Mouse (Mus musculus) thymus, adult 2 months (tissue): ENCODE measurements around the gene Ldlr.

Experiments
- CTCF ChIP-seq: fragments of 200-500 bp; IDR thresholded peaks from 2 replicates; pipeline ENCODE4 v1.5.1; 2012; ENCODE audit warnings: mild to moderate bottlenecking, control low read depth, low read length, moderate library complexity, borderline replicate concordance; ENCODE audit not compliant: control insufficient read depth, poor library complexity, insufficient read depth; ENCODE audit errors: extremely low read depth
- POLR2A ChIP-seq: fragments of 200-500 bp; IDR thresholded peaks from 2 replicates; pipeline ENCODE4 v1.6.1; 2012; ENCODE audit warnings: mild to moderate bottlenecking, low read length, control low read depth, moderate library complexity; ENCODE audit not compliant: control insufficient read depth, poor library complexity, insufficient read depth; ENCODE audit errors: extremely low read depth

DNA sequence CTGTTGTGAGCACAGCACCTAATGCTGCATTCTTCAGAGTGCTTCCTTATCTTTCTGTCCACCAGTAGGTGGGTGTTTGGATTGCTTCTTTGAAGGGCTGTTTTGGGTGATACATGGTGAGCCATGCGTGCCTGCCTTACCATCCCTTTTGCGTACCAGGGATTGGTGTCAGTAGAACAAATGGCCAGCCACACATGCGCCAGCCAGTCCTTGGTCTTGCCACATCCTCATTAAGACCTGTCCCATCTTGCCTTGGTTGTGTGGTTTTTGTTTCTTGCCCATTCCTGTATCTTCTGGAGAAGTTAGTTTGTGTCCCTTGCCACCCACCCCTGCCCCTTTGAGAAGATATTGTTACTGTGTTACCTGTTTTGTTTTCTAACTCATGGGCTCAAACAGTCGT is 42.8 kb upstream of the Ldlr start:
- no peak for TF ChIP-seq CTCF
- no peak for TF ChIP-seq POLR2A
